Mouse (Mus musculus): ENCODE measurements around the gene Atp13a3. TPM values are rescaled to one million over a fixed set of nuclear protein-coding genes. Genes with fewer than 3 reads are reported as not detected.

Atp13a3 gene
- polyA plus RNA-seq, 1 experiment: 30.5 TPM

GRCm38 (mm10) chr16:30283743-30284337, 121.9 kb downstream of the Atp13a3 start:
- no peaks in the 10 kb centered on the region for H3K79me3 ChIP-seq (ENCODE audit: low read depth)
- H3K36me3 ChIP-seq (ENCODE audit: control insufficient read depth, insufficient read depth): no peaks in the 10 kb centered on the region
- H3ac ChIP-seq (ENCODE audit: control insufficient read depth, insufficient read length, low read depth): peak overlapping the region; percentile 33
- no peaks in the 10 kb centered on the region for H3K79me2 ChIP-seq (ENCODE audit: control insufficient read depth, insufficient read depth)
- no peak overlapping the region for H3K4me3 ChIP-seq (ENCODE audit: insufficient read depth, poor library complexity, severe bottlenecking)
- H3K27me3 ChIP-seq (ENCODE audit: control insufficient read depth, insufficient read depth, insufficient read length): no peaks in the 10 kb centered on the region
- TF ChIP-seq CTCF (IDR thresholded peaks at IDR 0.05; ENCODE audit: control insufficient read depth, insufficient read depth, insufficient read length) (peak; percentile 32), FOSL1 (IDR thresholded peaks at IDR 0.05; ENCODE audit: insufficient read depth, low read length, poor library complexity, severe bottlenecking) (no peak), MYOG (IDR thresholded peaks at IDR 0.05; ENCODE audit: control insufficient read depth, extremely low read depth, insufficient read length) (no peak)

GRCm38 (mm10) chr16:30282844-30283495, 122.8 kb downstream of the Atp13a3 start, which contains the start of gene Lrrc15:
Lrrc15 (minus strand) TSS chr16:30283256.
- Histone ChIP-seq H3K36me3 (ENCODE audit: control insufficient read depth, insufficient read depth) (no peaks in the 10 kb centered on the region), H3ac (ENCODE audit: control insufficient read depth, insufficient read length, low read depth) (peak within 1 kb of the TSS; percentile 33), H3K79me2 (ENCODE audit: control insufficient read depth, insufficient read depth) (no peaks in the 10 kb centered on the region), H3K79me3 (ENCODE audit: low read depth) (no peaks in the 10 kb centered on the region), H3K27me3 (ENCODE audit: control insufficient read depth, insufficient read depth, insufficient read length) (no peaks in the 10 kb centered on the region), H3K4me3 (ENCODE audit: insufficient read depth, poor library complexity, severe bottlenecking) (no peak within 1 kb of the TSS)
- TF ChIP-seq USF1 (IDR thresholded peaks at IDR 0.05; ENCODE audit: low read depth) (no peak), FOSL1 (IDR thresholded peaks at IDR 0.05; ENCODE audit: insufficient read depth, low read length, poor library complexity, severe bottlenecking) (no peak), CEBPB (IDR thresholded peaks at IDR 0.05; ENCODE audit: low read depth) (no peak), CTCF (IDR thresholded peaks at IDR 0.05; ENCODE audit: control insufficient read depth, insufficient read depth, insufficient read length) (no peak), MAX (IDR thresholded peaks at IDR 0.05) (no peak), MYOG (IDR thresholded peaks at IDR 0.05; ENCODE audit: control insufficient read depth, extremely low read depth, insufficient read length) (no peak), MYOD1 (IDR thresholded peaks at IDR 0.05; ENCODE audit: control insufficient read depth, insufficient read length, low read depth) (no peak)

- no peaks in the 10 kb centered on the region for H3K36me3 ChIP-seq (ENCODE audit: control insufficient read depth, insufficient read depth)
- H3ac ChIP-seq (ENCODE audit: control insufficient read depth, insufficient read length, low read depth): no peak overlapping the region
- no peak overlapping the region for H3K4me3 ChIP-seq (ENCODE audit: insufficient read depth, poor library complexity, severe bottlenecking)
- H3K79me3 ChIP-seq (ENCODE audit: low read depth): no peaks in the 10 kb centered on the region
- TF ChIP-seq CTCF (IDR thresholded peaks at IDR 0.05; ENCODE audit: control insufficient read depth, insufficient read depth, insufficient read length) (no peak), FOSL1 (IDR thresholded peaks at IDR 0.05; ENCODE audit: insufficient read depth, low read length, poor library complexity, severe bottlenecking) (no peak), USF1 (IDR thresholded peaks at IDR 0.05; ENCODE audit: low read depth) (no peak), CEBPB (IDR thresholded peaks at IDR 0.05; ENCODE audit: low read depth) (no peak), MAX (IDR thresholded peaks at IDR 0.05) (no peak), MYOG (IDR thresholded peaks at IDR 0.05; ENCODE audit: control insufficient read depth, extremely low read depth, insufficient read length) (no peak), MYOD1 (IDR thresholded peaks at IDR 0.05; ENCODE audit: control insufficient read depth, insufficient read length, low read depth) (no peak)
- no peaks in the 10 kb centered on the region for H3K27me3 ChIP-seq (ENCODE audit: control insufficient read depth, insufficient read depth, insufficient read length)
- no peaks in the 10 kb centered on the region for H3K79me2 ChIP-seq (ENCODE audit: control insufficient read depth, insufficient read depth)
These were observed 125.0 kb downstream of the Atp13a3 start for GRCm38 (mm10) chr16:30280676-30281297.

- no peak overlapping the region for H3ac ChIP-seq (ENCODE audit: control insufficient read depth, insufficient read length, low read depth)
- no peaks in the 10 kb centered on the region for H3K27me3 ChIP-seq (ENCODE audit: control insufficient read depth, insufficient read depth, insufficient read length)
- H3K79me2 ChIP-seq (ENCODE audit: control insufficient read depth, insufficient read depth): no peaks in the 10 kb centered on the region
- no peak overlapping the region for H3K4me3 ChIP-seq (ENCODE audit: insufficient read depth, poor library complexity, severe bottlenecking)
- TF ChIP-seq CEBPB (IDR thresholded peaks at IDR 0.05; ENCODE audit: low read depth): no peak
- TF ChIP-seq CTCF (IDR thresholded peaks at IDR 0.05; ENCODE audit: control insufficient read depth, insufficient read depth, insufficient read length): no peak
- no peak for TF ChIP-seq MAX (IDR thresholded peaks at IDR 0.05)
- no peak for TF ChIP-seq MYOG (IDR thresholded peaks at IDR 0.05; ENCODE audit: control insufficient read depth, extremely low read depth, insufficient read length)
- no peak for TF ChIP-seq FOSL1 (IDR thresholded peaks at IDR 0.05; ENCODE audit: insufficient read depth, low read length, poor library complexity, severe bottlenecking)
- TF ChIP-seq USF1 (IDR thresholded peaks at IDR 0.05; ENCODE audit: low read depth): no peak
- TF ChIP-seq MYOD1 (IDR thresholded peaks at IDR 0.05; ENCODE audit: control insufficient read depth, insufficient read length, low read depth): no peak
- H3K36me3 ChIP-seq (ENCODE audit: control insufficient read depth, insufficient read depth): no peaks in the 10 kb centered on the region
- no peaks in the 10 kb centered on the region for H3K79me3 ChIP-seq (ENCODE audit: low read depth)
These were observed 127.4 kb downstream of the Atp13a3 start for GRCm38 (mm10) chr16:30278406-30278805.

- Histone ChIP-seq H3K27me3 (ENCODE audit: control insufficient read depth, insufficient read depth, insufficient read length) (no peaks in the 10 kb centered on the region), H3K79me3 (ENCODE audit: low read depth) (no peaks in the 10 kb centered on the region), H3K79me2 (ENCODE audit: control insufficient read depth, insufficient read depth) (no peaks in the 10 kb centered on the region), H3K4me3 (ENCODE audit: insufficient read depth, poor library complexity, severe bottlenecking) (no peak overlapping the region), H3K36me3 (ENCODE audit: control insufficient read depth, insufficient read depth) (no peaks in the 10 kb centered on the region), H3ac (ENCODE audit: control insufficient read depth, insufficient read length, low read depth) (no peak overlapping the region)
- TF ChIP-seq FOSL1 (IDR thresholded peaks at IDR 0.05; ENCODE audit: insufficient read depth, low read length, poor library complexity, severe bottlenecking) (no peak), MAX (IDR thresholded peaks at IDR 0.05) (no peak), MYOD1 (IDR thresholded peaks at IDR 0.05; ENCODE audit: control insufficient read depth, insufficient read length, low read depth) (no peak), MYOG (IDR thresholded peaks at IDR 0.05; ENCODE audit: control insufficient read depth, extremely low read depth, insufficient read length) (no peak), CTCF (IDR thresholded peaks at IDR 0.05; ENCODE audit: control insufficient read depth, insufficient read depth, insufficient read length) (no peak), USF1 (IDR thresholded peaks at IDR 0.05; ENCODE audit: low read depth) (no peak), CEBPB (IDR thresholded peaks at IDR 0.05; ENCODE audit: low read depth) (no peak)
These were observed 130.0 kb downstream of the Atp13a3 start for GRCm38 (mm10) chr16:30275558-30276340.
